Mouse (Mus musculus) spleen, postnatal 4 days (tissue): ENCODE results near the gene Ctnnd2.

Source experiments
- DNase-seq, 2 experiments: peaks; one replicate each; pipeline ENCODE4 v3.0.0; 2022; ENCODE audit warnings: low spot score in 2 of 2

The Ctnnd2 gene

GRCm38 (mm10) chr15:30240881-30241280 is 68.5 kb downstream of the Ctnnd2 start:
- no peak for DNase-seq

DNA sequence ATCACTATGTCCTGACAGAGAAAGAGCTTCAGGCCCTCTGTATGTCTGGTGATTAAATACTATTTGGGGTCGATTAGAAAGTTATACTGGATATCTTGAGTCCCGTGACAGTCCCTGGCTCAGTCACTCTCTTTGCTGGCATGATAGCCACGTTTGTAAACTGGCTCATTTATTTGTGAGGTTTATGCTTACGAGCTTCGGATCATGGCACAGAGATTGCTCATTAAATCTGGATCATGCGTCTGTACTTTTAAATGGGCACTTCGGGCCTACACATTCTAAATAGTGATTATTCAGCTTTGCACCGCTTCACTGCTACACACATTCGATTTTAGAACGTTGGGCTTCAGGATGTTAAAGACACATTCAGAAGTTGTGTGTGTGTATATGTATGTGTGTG is 96.4 kb downstream of the Ctnnd2 start:
- no peak for DNase-seq

GRCm38 (mm10) chr15:30271141-30271572 is 98.8 kb downstream of the Ctnnd2 start:
- DNase-seq, result no peak

DNA sequence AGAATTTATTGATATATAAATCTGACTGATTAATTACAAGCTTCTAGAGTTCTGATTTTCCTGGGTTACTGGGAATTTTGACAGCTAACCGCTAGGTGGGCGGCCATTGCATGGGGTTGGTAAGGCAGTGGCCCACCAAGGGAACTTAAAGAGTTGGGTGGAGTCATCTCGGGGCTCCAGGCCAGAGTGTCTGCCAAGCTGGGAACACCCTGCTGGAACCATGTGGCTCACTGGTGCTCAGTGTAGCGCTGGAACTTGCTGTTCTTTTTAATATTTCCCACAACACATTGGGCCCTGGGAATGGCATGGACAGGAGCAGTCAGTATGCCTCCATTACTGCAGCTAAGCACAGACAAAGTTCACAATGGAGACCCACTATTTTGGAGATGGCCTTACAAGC is 99.9 kb downstream of the Ctnnd2 start:
- no peak for DNase-seq

DNA sequence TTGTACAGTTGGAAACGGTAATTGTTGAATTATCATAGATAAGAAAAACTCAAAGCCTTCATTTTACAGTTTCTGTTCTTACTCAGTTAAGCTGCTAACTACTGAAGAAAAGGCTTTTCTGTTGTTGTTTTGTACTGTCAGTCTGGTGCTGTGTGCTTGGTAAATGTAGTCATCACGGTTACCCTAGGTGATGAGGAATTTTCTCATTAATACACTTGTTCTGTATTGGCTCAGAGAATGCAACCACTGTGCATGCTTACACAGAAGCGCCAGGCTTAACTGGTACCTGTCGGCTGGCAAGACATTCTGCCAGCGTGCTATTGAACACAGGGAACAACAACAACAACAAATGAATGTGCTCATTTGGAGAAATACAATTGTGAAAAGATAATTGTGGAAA is 103.3 kb downstream of the Ctnnd2 start:
- DNase-seq, result no peak

GRCm38 (mm10) chr15:30276691-30277090 is 104.3 kb downstream of the Ctnnd2 start:
- DNase-seq, result no peak

- DNase-seq, result no peak
Measured at GRCm38 (mm10) chr15:30278610-30279009, 106.2 kb downstream of the Ctnnd2 start.

DNA sequence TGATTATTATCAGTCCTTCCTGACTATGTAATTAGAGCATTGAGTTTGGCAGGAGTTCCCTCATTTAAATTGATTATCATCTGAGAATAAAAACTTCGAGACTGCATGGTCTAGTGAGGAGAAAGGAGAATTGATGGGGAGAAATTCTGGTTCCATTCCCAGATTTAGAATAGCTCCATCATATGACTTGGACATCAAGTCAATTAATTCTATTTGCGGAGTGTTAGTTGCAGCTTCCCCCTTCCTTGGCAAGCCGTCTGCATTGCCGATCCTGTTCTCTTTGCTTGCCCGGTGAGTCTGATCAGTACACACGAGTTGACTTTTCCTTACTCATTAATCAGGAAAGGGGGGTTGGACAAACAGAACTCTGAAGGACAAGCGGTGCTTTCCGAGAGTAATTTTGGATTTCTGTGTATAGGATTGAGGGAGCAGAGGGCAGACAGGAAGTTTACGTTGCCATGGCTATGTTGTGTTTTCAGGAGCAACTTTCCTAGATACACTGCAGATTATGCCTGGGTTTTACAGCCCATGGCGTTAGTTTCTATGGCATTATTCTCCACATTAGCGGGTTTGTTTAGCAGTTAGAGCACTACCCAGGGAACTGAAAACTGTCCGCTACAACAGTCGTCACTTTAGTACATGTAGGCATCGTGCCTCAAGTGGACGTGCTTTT is 113.3 kb downstream of the Ctnnd2 start:
- no peak for DNase-seq

DNA sequence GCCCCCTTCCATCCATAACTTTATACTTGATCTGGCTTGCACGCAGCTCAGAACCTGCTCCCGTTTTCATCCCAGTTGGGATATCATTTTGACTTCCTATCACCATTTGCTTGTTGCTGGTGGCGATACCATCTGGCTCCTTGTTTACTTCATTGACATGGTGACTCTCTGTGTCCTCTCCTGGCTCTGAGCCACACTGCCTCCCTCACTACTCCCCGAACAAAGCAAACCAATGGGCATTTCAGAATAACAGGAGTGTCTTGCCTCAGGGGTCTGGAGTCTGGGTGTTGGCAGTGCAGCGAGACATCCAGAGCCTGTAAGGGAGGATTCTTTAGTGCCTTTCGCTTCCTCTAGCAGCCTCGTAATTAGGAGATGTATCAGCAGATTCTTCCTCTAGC is 113.9 kb downstream of the Ctnnd2 start:
- DNase-seq, result no peak

GRCm38 (mm10) chr15:30302824-30303223 is 130.4 kb downstream of the Ctnnd2 start:
- DNase-seq, result no peak

DNA sequence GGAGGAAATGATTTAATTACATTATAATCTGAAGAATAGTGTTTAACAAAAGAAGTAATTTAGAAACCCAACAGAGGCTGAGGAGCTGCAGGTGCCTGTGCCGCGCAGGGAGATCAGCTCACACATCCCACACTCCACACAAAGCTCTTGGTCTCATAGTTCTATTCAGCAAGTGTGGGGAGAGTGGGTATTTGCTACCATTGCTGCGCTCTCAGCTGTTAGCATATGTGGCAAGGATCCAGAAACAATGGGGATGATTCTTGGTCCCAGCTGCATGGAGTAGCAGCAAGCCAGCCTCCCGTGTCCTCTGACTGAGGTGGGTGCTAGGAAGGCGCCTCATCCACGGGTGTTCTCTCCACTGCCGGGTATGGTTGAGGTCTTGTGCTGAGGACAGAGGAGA is 134.0 kb downstream of the Ctnnd2 start:
- DNase-seq, result no peak

- no peak for DNase-seq
Measured at GRCm38 (mm10) chr15:30322543-30322942, 150.2 kb downstream of the Ctnnd2 start.

DNA sequence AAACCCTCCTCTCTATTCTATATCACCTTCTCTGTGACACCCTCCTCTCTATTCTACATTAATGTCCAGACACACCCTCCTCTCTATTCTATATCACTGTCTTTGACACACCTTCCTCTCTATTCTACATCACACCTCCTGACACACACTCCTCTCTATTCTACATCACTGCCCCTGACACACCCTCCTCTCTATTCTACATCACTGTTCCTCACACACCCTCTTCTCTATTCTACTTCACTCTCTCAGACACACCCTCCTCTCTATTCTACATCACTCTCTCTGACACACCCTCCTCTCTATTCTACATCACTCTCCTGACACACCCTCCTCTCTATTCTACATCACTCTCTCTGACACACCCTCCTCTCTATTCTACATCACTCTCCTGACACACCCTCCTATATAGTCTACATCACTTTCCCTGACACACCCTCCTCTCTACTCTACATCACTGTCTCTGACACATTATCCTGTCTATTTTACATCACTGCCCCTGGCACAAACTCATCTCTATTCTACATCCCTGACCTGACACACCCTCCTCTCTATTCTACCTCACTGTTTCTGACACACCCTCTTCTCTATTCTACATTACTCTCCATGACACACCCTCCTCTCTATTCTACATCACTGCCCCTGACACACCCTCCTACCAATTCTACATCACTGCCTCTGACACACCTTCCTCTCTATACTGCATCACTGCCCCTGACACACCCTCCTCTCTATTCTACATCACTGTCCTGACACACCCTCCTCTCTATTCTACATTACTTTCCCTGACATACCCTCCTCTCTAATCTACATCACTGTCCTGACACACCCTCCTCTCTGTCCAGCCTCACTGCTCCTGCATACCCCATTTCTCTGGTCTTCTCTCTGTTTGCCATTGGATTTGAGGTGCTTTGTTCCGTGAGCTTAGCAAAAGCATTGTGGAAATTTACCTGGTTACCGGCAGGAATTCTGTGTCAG is 161.2 kb downstream of the Ctnnd2 start:
- DNase-seq, result no peak

GRCm38 (mm10) chr15:30338585-30339197 is 166.3 kb downstream of the Ctnnd2 start:
- no peak for DNase-seq

GRCm38 (mm10) chr15:30345754-30346153 is 173.4 kb downstream of the Ctnnd2 start:
- no peak for DNase-seq

GRCm38 (mm10) chr15:30364491-30364890 is 192.1 kb downstream of the Ctnnd2 start:
- no peak for DNase-seq

DNA sequence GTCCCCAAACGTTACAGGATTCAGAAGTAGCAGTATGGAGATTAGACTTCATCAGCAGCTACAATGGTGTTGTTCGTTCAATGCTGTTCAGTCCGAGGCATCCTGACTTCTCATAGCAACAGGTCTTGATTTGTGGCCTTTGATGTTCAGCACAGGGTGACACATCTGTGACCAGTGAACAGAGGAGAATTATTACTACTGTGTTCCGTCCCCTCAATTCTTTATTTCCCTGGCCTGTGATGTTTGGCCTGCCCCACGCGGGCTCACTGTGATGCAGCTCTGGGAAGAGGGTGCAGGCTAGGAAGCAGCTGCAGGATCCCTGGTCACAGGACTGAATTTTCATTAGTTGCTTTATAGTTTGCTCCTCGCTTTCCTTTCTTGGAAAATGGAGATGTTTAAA is 197.6 kb downstream of the Ctnnd2 start:
- DNase-seq, result no peak

GRCm38 (mm10) chr15:30371151-30371550 is 198.8 kb downstream of the Ctnnd2 start:
- DNase-seq, result no peak

DNA sequence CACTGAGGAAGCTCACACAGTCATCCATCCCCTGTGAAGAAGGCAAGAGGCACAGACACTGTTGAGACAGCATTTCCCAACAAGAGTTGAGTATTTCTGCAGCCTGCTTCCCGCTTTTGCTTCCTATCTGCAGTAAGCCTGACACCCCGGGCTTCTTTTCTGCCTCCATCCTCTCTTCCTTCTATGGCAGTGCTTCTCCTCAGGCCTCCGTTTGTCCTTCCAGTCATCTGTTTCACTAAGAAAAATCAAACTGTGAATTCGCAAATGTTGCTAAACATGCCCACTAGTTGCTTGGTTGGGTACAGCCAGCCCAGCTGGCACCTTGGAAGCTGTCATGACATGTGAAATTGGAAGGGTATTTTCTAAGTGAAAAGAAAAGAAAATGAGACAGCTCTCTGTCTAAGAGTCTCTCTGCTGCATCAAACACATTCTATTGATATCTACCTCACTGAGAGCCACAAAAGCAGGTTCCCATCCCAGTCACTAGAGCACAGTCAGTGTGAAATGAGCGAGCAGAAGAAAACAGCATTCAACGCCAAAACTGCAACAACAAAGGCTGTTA is 201.3 kb downstream of the Ctnnd2 start:
- no peak for DNase-seq

- no peak for DNase-seq
Measured at GRCm38 (mm10) chr15:30374907-30375306, 202.5 kb downstream of the Ctnnd2 start.

GRCm38 (mm10) chr15:30383075-30383842 is 210.9 kb downstream of the Ctnnd2 start:
- no peak for DNase-seq
